8 mouse cellular contexts compared by ENCODE assay signal in genomic region chr11:6489691-6490503, GRCm38 (mm10). TPM values are rescaled to one million over a fixed set of nuclear protein-coding genes. Genes with fewer than 3 reads are reported as not detected.
DNase-seq lines count a peak whose midpoint lies in the region; ATAC-seq lines count a peak whose summit lies in the region.

No protein-coding gene starts in this region.

- peak; percentile 15 for DNase-seq in ovary, postnatal 14 days (ENCODE audit: low spot score)
- no peak for DNase-seq in ovary, postnatal 10 days (ENCODE audit: low spot score)
- DNase-seq in adrenal gland, adult 2 months = peak; percentile 64
- no peak for DNase-seq in right cerebral cortex, adult 2 months (ENCODE audit: low spot score in 2 of 2)
- no peak for DNase-seq in layer of hippocampus, adult 8-10 months (ENCODE audit: low spot score in 2 of 2)

- H3K27ac ChIP-seq in kidney, embryonic 14.5 days (ENCODE audit: low read depth, low read length) = no peak overlapping the region

- H3K4me1 ChIP-seq in kidney, embryonic 14.5 days (ENCODE audit: control insufficient read depth, insufficient read depth, low read length) = 0 out of 2 replicates have a peak, but pooled peaks cover 3% of the 10 kb centered on the region

- H3K9ac ChIP-seq in kidney, embryonic 14.5 days (ENCODE audit: low read depth, low read length) = no peak overlapping the region

- no peak overlapping the region for H3K4me2 ChIP-seq in kidney, embryonic 14.5 days (replicated peaks; ENCODE audit: low read depth, low read length)

- H3K4me3 ChIP-seq in kidney, embryonic 14.5 days (ENCODE audit: low read length) = no peak overlapping the region

- H3K36me3 ChIP-seq in kidney, embryonic 14.5 days (ENCODE audit: control insufficient read depth, insufficient read depth, low read length) = no peaks in the 10 kb centered on the region

- WGBS in kidney, embryonic 14.5 days = 55% methylated on average over 6 of the region's 6 CpGs

- H3K9me3 ChIP-seq in kidney, embryonic 14.5 days (ENCODE audit: control insufficient read depth, low read length) = no peaks in the 10 kb centered on the region

- peak; percentile 93 for ATAC-seq in erythroblast, adult 5-6 weeks (replicated peaks; ENCODE audit: low FRiP score, poor library complexity, severe bottlenecking)
- ATAC-seq in kidney, embryonic 14.5 days (ENCODE audit: low FRiP score, low TSS enrichment) = 0 out of 2 replicates have a peak, but pooled peaks have one; percentile 62
- ATAC-seq in megakaryocyte-erythroid progenitor cell, adult 5-6 weeks (replicated peaks; ENCODE audit: low FRiP score, low TSS enrichment, poor library complexity, severe bottlenecking) = peak; percentile 93

- no peaks in the 10 kb centered on the region for H3K27me3 ChIP-seq in kidney, embryonic 14.5 days (ENCODE audit: control insufficient read depth, insufficient read depth, low read length)

RNA-seq across cellular contexts. Expression of gene Purb, which starts 14.2 kb away (rescaled TPM):
- 10 to 100 TPM; 48.9 to 58.7 TPM for total RNA-seq in adrenal gland, adult 2 months (2021)
- polyA plus RNA-seq in adrenal gland, adult 2 months (2012; rRNA removed) = 10.1 and 11.0 TPM in 2 replicates
- 16.1 and 21.9 TPM in 2 replicates for total RNA-seq in erythroblast, adult 5-6 weeks (2015; ENCODE audit: low replicate concordance)
- total RNA-seq in erythroblast, adult 5-6 weeks (2017; ENCODE audit: low replicate concordance) = 13.0 and 19.0 TPM in 2 replicates
- polyA plus RNA-seq in kidney, embryonic 14.5 days (2014; fragmentation: Nextera tagmentation; extraction: Ambion mirVana) = 28.1 and 29.5 TPM in 2 replicates
- total RNA-seq in megakaryocyte-erythroid progenitor cell, adult 5-6 weeks (2014; fragmentation: Nextera tagmentation) = 43.7 and 49.9 TPM in 2 replicates
- total RNA-seq in megakaryocyte-erythroid progenitor cell, adult 5-6 weeks (2017) = 60.5 and 70.9 TPM in 2 replicates
- total RNA-seq in layer of hippocampus, adult 8-10 months (2022) = 100 to 1,000 TPM; 202 to 239 (median 220) TPM

RNA-seq across cellular contexts. Expression of gene Myo1g, which starts 30.9 kb away (rescaled TPM):
- total RNA-seq in adrenal gland, adult 2 months (2021) = 1 to 10 TPM; 2.1 to 2.6 TPM
- 3.8 and 4.7 TPM in 2 replicates for polyA plus RNA-seq in adrenal gland, adult 2 months (2012; rRNA removed)
- total RNA-seq in erythroblast, adult 5-6 weeks (2015; ENCODE audit: low replicate concordance) = 19.2 and 20.8 TPM in 2 replicates
- total RNA-seq in erythroblast, adult 5-6 weeks (2017; ENCODE audit: low replicate concordance) = 18.7 and 20.8 TPM in 2 replicates
- polyA plus RNA-seq in kidney, embryonic 14.5 days (2014; fragmentation: Nextera tagmentation; extraction: Ambion mirVana) = 0.57 and 0.60 TPM in 2 replicates
- total RNA-seq in megakaryocyte-erythroid progenitor cell, adult 5-6 weeks (2014; fragmentation: Nextera tagmentation) = 7.3 and 16.1 TPM in 2 replicates
- total RNA-seq in megakaryocyte-erythroid progenitor cell, adult 5-6 weeks (2017) = 5.4 and 8.6 TPM in 2 replicates
- 1 to 10 TPM in 1 of 4 experiments, under 1 TPM in 3; 0.39 to 1.3 (median 0.51) TPM for total RNA-seq in layer of hippocampus, adult 8-10 months (2022)

RNA-seq across cellular contexts. Expression of gene H2afv, which starts 45.7 kb away (rescaled TPM):
- total RNA-seq in adrenal gland, adult 2 months (2021) = 10 to 100 TPM; 39.2 to 86.1 TPM
- polyA plus RNA-seq in adrenal gland, adult 2 months (2012; rRNA removed) = 15.0 and 17.4 TPM in 2 replicates
- total RNA-seq in erythroblast, adult 5-6 weeks (2015; ENCODE audit: low replicate concordance) = 53.3 and 54.0 TPM in 2 replicates
- 32.3 and 44.9 TPM in 2 replicates for total RNA-seq in erythroblast, adult 5-6 weeks (2017; ENCODE audit: low replicate concordance)
- 654 and 761 TPM in 2 replicates for polyA plus RNA-seq in kidney, embryonic 14.5 days (2014; fragmentation: Nextera tagmentation; extraction: Ambion mirVana)
- 144 and 178 TPM in 2 replicates for total RNA-seq in megakaryocyte-erythroid progenitor cell, adult 5-6 weeks (2014; fragmentation: Nextera tagmentation)
- 85.9 and 103 TPM in 2 replicates for total RNA-seq in megakaryocyte-erythroid progenitor cell, adult 5-6 weeks (2017)
- 10 to 100 TPM; 26.4 to 39.8 (median 36.9) TPM for total RNA-seq in layer of hippocampus, adult 8-10 months (2022)

RNA-seq across cellular contexts. Expression of gene Ccm2, which starts 56.8 kb away (rescaled TPM):
- total RNA-seq in adrenal gland, adult 2 months (2021) = 10 to 100 TPM; 38.8 to 47.9 TPM
- 47.0 and 48.1 TPM in 2 replicates for polyA plus RNA-seq in adrenal gland, adult 2 months (2012; rRNA removed)
- 9.8 and 11.0 TPM in 2 replicates for total RNA-seq in erythroblast, adult 5-6 weeks (2015; ENCODE audit: low replicate concordance)
- total RNA-seq in erythroblast, adult 5-6 weeks (2017; ENCODE audit: low replicate concordance) = 10.3 and 15.7 TPM in 2 replicates
- polyA plus RNA-seq in kidney, embryonic 14.5 days (2014; fragmentation: Nextera tagmentation; extraction: Ambion mirVana) = 86.4 and 94.4 TPM in 2 replicates
- 45.8 and 55.6 TPM in 2 replicates for total RNA-seq in megakaryocyte-erythroid progenitor cell, adult 5-6 weeks (2014; fragmentation: Nextera tagmentation)
- 26.8 and 32.7 TPM in 2 replicates for total RNA-seq in megakaryocyte-erythroid progenitor cell, adult 5-6 weeks (2017)
- 10 to 100 TPM; 47.4 to 53.9 (median 52.2) TPM for total RNA-seq in layer of hippocampus, adult 8-10 months (2022)

Comparison
In these comparisons a context has a peak if more than half of its experiments do, and no peak if none do; other contexts are left out.
1. DNase-seq: peak in ovary, postnatal 14 days (single experiment) and adrenal gland, adult 2 months (single experiment); none in ovary, postnatal 10 days (single experiment), right cerebral cortex, adult 2 months (0 of 2) and layer of hippocampus, adult 8-10 months (0 of 2).
2. Peak in every context shown above with its lines, with median percentiles within 50 percentile points of each other: ATAC-seq.